Mouse (Mus musculus) embryonic facial prominence, embryonic 12.5 days (tissue): ENCODE results near the gene Pigu. TPM values are rescaled to one million over a fixed set of nuclear protein-coding genes. Genes with fewer than 3 reads are reported as not detected.

Experiments used
- microRNA counts: library from miRNA; unstranded; fragments of <30 nt; microRNA quantifications from one replicate; lab custom pipeline; 2017
- microRNA-seq: library from miRNA; unstranded; fragments of <30 nt; microRNA quantifications from one replicate; pipeline ENCODE4, GENCODE M21; 2017
- polyA plus RNA-seq: library from polyadenylated mRNA; unstranded; fragments of >200 nt; fragmentation: Nextera tagmentation; extraction: Ambion mirVana; gene quantifications from 2 replicates; pipeline ENCODE4 v1.2.1, GENCODE M21; 2016

Pigu gene
- polyA plus RNA-seq, 1 experiment from 2014 or later: 45.1 TPM

MicroRNAs within 50 kb of the gene (microRNA counts, 519-probe panel; counts per million panel counts)
- 460 counts per million, percentile 65 among the panel's probes with 10 or more counts for microRNA mmu-miR-695 (lab: Ali Mortazavi, UCI)

Small RNAs within 50 kb of the gene (microRNA-seq; reads per million reads assigned to microRNA genes)
- gene Mir695: not detected

Other genes with a start within 250 kb of the Pigu start
- 67.0 and 74.0 TPM in 2 replicates for gene Itch, start 223.9 kb downstream of the Pigu start, polyA plus RNA-seq
- gene Dynlrb1, start 120.9 kb downstream of the Pigu start, polyA plus RNA-seq: 435 and 454 TPM in 2 replicates
- gene Map1lc3a, start 81.1 kb downstream of the Pigu start, polyA plus RNA-seq: 232 and 241 TPM in 2 replicates
- gene Trp53inp2, start 23.6 kb upstream of the Pigu start, polyA plus RNA-seq: 31.4 and 31.9 TPM in 2 replicates
- gene Ncoa6, start 116.5 kb upstream of the Pigu start, polyA plus RNA-seq: 27.3 and 28.2 TPM in 2 replicates
- 14.4 and 15.5 TPM in 2 replicates for gene Acss2, start 160.5 kb upstream of the Pigu start, polyA plus RNA-seq
- 11.4 and 13.8 TPM in 2 replicates for gene Ggt7, start 160.8 kb upstream of the Pigu start, polyA plus RNA-seq
- gene Gss, start 235.4 kb upstream of the Pigu start, polyA plus RNA-seq: 28.0 and 28.9 TPM in 2 replicates